Mouse (Mus musculus) layer of hippocampus, adult 2 months (tissue): ENCODE data around the gene Wdr44. TPM values are rescaled to one million over a fixed set of nuclear protein-coding genes. Genes with fewer than 3 reads are reported as not detected.
A peak's percentile ranks its signal among the peaks of the same experiment; 100 is the strongest.
"Not testable (repeated sequence)": the region's sequence is repeated elsewhere in the genome, so short reads cannot be mapped to it uniquely, and the experiment has no call there.

Experiments
- DNase-seq, 2 experiments: peaks; one replicate each; pipeline ENCODE4 v3.0.0; 2022; ENCODE audit warnings: low spot score in 2 of 2
- H3K27ac ChIP-seq: fragments of 200-600 bp; 2 replicates; pipeline ENCODE4 v1.8.1; 2022
- H3K4me3 ChIP-seq: fragments of 200-600 bp; 2 replicates; pipeline ENCODE4 v1.8.1; 2022; ENCODE audit warnings: mild to moderate bottlenecking
- CTCF ChIP-seq: fragments of 200-600 bp; conservative IDR thresholded peaks from 2 replicates; pipeline ENCODE4 v1.8.1; 2022; ENCODE audit warnings: antibody characterized with exemption, mild to moderate bottlenecking, moderate library complexity
- total RNA-seq, 2 experiments: library from RNA; stranded (reverse); gene quantifications; 2 replicates each; pipeline ENCODE4 v1.2.3; 2021

Wdr44 gene
- total RNA-seq, 2 experiments from 2014 or later, result 24.2 to 25.2 TPM

GRCm38 (mm10) chrX:23717247-23717646 is 24.4 kb downstream of the Wdr44 start:
- DNase-seq, result no peak
- Histone ChIP-seq H3K27ac (no peak overlapping the region), H3K4me3 (no peak overlapping the region)
- TF ChIP-seq CTCF, result no peak

GRCm38 (mm10) chrX:23727463-23727862 is 34.6 kb downstream of the Wdr44 start:
- TF ChIP-seq CTCF, result no peak
- Histone ChIP-seq H3K27ac (no peak overlapping the region), H3K4me3 (no peak overlapping the region)
- no peak for DNase-seq

GRCm38 (mm10) chrX:23754671-23755070 is 61.8 kb downstream of the Wdr44 start:
- H3K4me3 ChIP-seq, result no peak overlapping the region
- H3K27ac ChIP-seq, result no peak overlapping the region
- no peak for TF ChIP-seq CTCF
- DNase-seq, result no peak

- Histone ChIP-seq H3K27ac (no peak overlapping the region), H3K4me3 (no peak overlapping the region)
- TF ChIP-seq CTCF, result no peak
- DNase-seq, result no peak
Observed at GRCm38 (mm10) chrX:23767849-23768248, 75.0 kb downstream of the Wdr44 start.

GRCm38 (mm10) chrX:23807125-23807524 is 114.3 kb downstream of the Wdr44 start:
- DNase-seq, result no peak
- TF ChIP-seq CTCF, result no peak

GRCm38 (mm10) chrX:23810365-23810764 is 117.5 kb downstream of the Wdr44 start:
- Histone ChIP-seq H3K27ac (no peak overlapping the region), H3K4me3 (no peak overlapping the region)
- TF ChIP-seq CTCF, result no peak
- DNase-seq, result no peak

More at GRCm38 (mm10) chrX:23807125-23807524, 114.3 kb downstream of the Wdr44 start:
- Histone ChIP-seq H3K4me3 (no peak overlapping the region), H3K27ac (no peak overlapping the region)

GRCm38 (mm10) chrX:23813287-23813686 is 120.4 kb downstream of the Wdr44 start:
- not testable (repeated sequence) for H3K27ac ChIP-seq, H3K4me3 ChIP-seq, DNase-seq
- TF ChIP-seq CTCF, result peak; percentile 69

GRCm38 (mm10) chrX:23822885-23823284 is 130.0 kb downstream of the Wdr44 start:
- not testable (repeated sequence) for H3K4me3 ChIP-seq, DNase-seq, H3K27ac ChIP-seq

GRCm38 (mm10) chrX:23823398-23824023 is 130.7 kb downstream of the Wdr44 start:
- no peak overlapping the region for H3K4me3 ChIP-seq
- no peak for DNase-seq
- no peak overlapping the region for H3K27ac ChIP-seq
- TF ChIP-seq CTCF, result no peak

GRCm38 (mm10) chrX:23833784-23834183 is 140.9 kb downstream of the Wdr44 start:
- not testable (repeated sequence) for DNase-seq, H3K27ac ChIP-seq

GRCm38 (mm10) chrX:23840921-23841320 is 148.1 kb downstream of the Wdr44 start:
- no peak for DNase-seq
- no peak overlapping the region for H3K27ac ChIP-seq
- no peak overlapping the region for H3K4me3 ChIP-seq
- TF ChIP-seq CTCF, result no peak

More at GRCm38 (mm10) chrX:23833784-23834183, 140.9 kb downstream of the Wdr44 start:
- H3K4me3 ChIP-seq, result not testable (repeated sequence)

Other genes starting within 250 kb of the Wdr44 start
- gene Gm4907, start 189.5 kb downstream of the Wdr44 start, total RNA-seq, result not detected